Mouse (Mus musculus) heart, embryonic 15.5 days (tissue): ENCODE data around the gene Gfpt1. TPM values are rescaled to one million over a fixed set of nuclear protein-coding genes. Genes with fewer than 3 reads are reported as not detected.
A peak's percentile ranks its signal among the peaks of the same experiment; 100 is the strongest.

ENCODE experiments used
- ATAC-seq: fragments of 200-750 bp; cut with Nextera tagmentation; replicated peaks from 2 replicates; pipeline ENCODE4 v1.8.0; 2017; ENCODE audit warnings: low read depth, moderate TSS enrichment; ENCODE audit not compliant: insufficient number of reproducible peaks, insufficient read depth, low FRiP score
- H3K27ac ChIP-seq: fragments of 300-500 bp; sonication (generic); 2 replicates; pipeline ENCODE4 v1.5.1; 2015; ENCODE audit warnings: mild to moderate bottlenecking, inconsistent platforms
- H3K27me3 ChIP-seq: fragments of 300-500 bp; sonication (generic); 2 replicates; pipeline ENCODE4 v1.6.1; 2015; ENCODE audit warnings: inconsistent platforms
- H3K36me3 ChIP-seq: fragments of 300-500 bp; sonication (generic); 2 replicates; pipeline ENCODE4 v1.6.1; 2015; ENCODE audit warnings: mild to moderate bottlenecking, inconsistent platforms
- H3K4me1 ChIP-seq: fragments of 300-500 bp; sonication (generic); replicated peaks from 2 replicates; pipeline ENCODE4 v1.6.1; 2015; ENCODE audit warnings: inconsistent platforms
- H3K4me2 ChIP-seq: fragments of 300-500 bp; sonication (generic); 2 replicates; pipeline ENCODE4 v1.6.1; 2015; ENCODE audit warnings: inconsistent platforms, mild to moderate bottlenecking, moderate library complexity
- H3K4me3 ChIP-seq: fragments of 300-500 bp; sonication (generic); 2 replicates; pipeline ENCODE4 v1.5.1; 2015; ENCODE audit warnings: mild to moderate bottlenecking, inconsistent platforms
- H3K9ac ChIP-seq: fragments of 300-500 bp; sonication (generic); 2 replicates; pipeline ENCODE4 v1.6.1; 2015; ENCODE audit warnings: mild to moderate bottlenecking, inconsistent platforms
- H3K9me3 ChIP-seq: fragments of 300-500 bp; sonication (generic); replicated peaks from 2 replicates; pipeline ENCODE4 v1.6.1; 2016; ENCODE audit warnings: inconsistent platforms
- WGBS: fragments of 180-500 bp; shearing (Covaris S2); methylation state at CpG from one replicate; pipeline ENCODE4 v1.1.7; 2015; ENCODE audit warnings: mixed read lengths; 5-methylcytosine and 5-hydroxymethylcytosine counted together
- polyA plus RNA-seq: library from polyadenylated mRNA; unstranded; fragments of >200 nt; fragmentation: Nextera tagmentation; extraction: Ambion mirVana; gene quantifications from 2 replicates; pipeline ENCODE4 v1.2.1, GENCODE M21; 2015

Gene Gfpt1
- polyA plus RNA-seq, 1 experiment from 2014 or later: 8.6 TPM

DNA sequence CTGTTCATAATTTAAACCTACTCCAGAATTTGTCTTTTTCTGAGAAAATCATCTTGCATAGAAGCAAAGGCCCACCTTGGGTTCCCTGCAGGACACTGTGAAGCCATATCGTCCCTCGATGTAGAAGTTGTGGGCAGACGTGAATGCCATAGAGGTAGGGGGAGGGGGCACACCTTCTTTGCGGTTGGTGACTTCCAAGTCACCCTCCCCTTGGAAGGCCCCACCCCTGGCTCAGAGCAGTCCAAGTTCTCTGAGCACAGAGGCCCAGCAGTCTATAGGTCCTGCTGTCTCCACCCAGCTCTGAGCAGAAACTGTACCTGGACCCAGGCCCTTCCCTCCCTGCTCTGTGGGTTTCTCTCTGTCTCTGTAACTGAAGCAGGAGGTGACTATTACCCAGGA is 59.3 kb downstream of the Gfpt1 start:
- H3K4me3 ChIP-seq: no peak overlapping the region
- H3K9me3 ChIP-seq: no peaks in the 10 kb centered on the region
- WGBS: 20% methylated on average over 4 of the region's 4 CpGs
- H3K36me3 ChIP-seq: no peaks in the 10 kb centered on the region
- no peak for ATAC-seq
- H3K27ac ChIP-seq: peak overlapping the region; percentile 43
- H3K9ac ChIP-seq: no peak overlapping the region
- H3K27me3 ChIP-seq: no peaks in the 10 kb centered on the region
- no peak overlapping the region for H3K4me2 ChIP-seq
- H3K4me1 ChIP-seq: peaks cover 27% of the 10 kb centered on the region

DNA sequence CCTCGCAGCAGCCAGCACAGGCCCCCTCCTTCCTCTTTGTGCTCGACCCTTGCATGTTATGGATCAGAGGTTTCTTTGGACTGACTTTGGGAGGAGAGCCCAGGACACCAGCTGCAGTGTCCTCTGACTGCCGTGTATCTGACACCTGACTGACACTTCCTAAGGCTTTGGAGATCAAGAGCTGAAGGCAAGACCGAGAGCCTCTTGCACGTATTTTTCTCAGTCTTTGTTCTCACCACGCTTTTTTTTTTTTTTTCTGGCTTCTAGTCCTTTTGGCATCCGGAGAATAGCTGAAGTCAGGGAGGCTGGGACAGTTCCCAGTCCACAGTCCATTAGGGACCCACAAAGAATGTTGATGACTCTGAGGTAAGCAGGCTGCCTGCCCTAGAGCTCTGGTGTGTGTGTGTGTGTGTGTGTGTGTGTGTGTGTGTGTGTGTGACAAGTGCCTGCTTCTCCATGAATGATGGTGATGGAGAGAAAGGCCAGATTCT is 59.8 kb downstream of the Gfpt1 start:
- H3K9ac ChIP-seq: no peak overlapping the region
- 0 out of 2 replicates have a peak, but pooled peaks have one; percentile 41 for ATAC-seq
- peaks cover 27% of the 10 kb centered on the region for H3K4me1 ChIP-seq
- no peaks in the 10 kb centered on the region for H3K9me3 ChIP-seq
- no peaks in the 10 kb centered on the region for H3K36me3 ChIP-seq
- H3K4me3 ChIP-seq: no peak overlapping the region
- H3K27me3 ChIP-seq: no peaks in the 10 kb centered on the region
- WGBS: 24% methylated on average over 7 of the region's 7 CpGs
- H3K4me2 ChIP-seq: no peak overlapping the region
- H3K27ac ChIP-seq: peak overlapping the region; percentile 43

DNA sequence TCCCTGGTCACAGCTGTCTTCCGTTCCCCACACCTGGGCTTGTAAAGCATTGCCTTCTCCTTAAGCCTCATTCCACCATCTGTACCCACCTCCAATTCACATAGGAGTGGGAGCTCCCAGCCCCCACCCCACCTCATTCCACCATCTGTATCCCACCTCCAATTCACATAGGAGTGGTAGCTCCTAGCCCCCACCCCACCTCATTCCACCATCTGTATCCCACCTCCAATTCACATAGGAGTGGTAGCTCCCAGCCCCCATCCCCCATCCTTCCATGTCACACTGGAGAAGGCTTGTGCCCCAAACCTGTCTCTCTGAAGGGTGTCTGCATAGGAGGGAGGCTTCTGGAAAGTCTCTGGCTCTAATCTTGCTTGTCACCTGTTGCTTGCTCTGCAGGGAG is 60.7 kb downstream of the Gfpt1 start:
- Histone ChIP-seq H3K4me2 (no peak overlapping the region), H3K27me3 (no peaks in the 10 kb centered on the region), H3K9me3 (no peaks in the 10 kb centered on the region), H3K9ac (no peak overlapping the region), H3K4me3 (no peak overlapping the region), H3K36me3 (no peaks in the 10 kb centered on the region), H3K4me1 (peaks cover 27% of the 10 kb centered on the region), H3K27ac (no peak overlapping the region)
- 87% methylated on average over 1 of the region's 1 CpGs for WGBS
- no peak for ATAC-seq

DNA sequence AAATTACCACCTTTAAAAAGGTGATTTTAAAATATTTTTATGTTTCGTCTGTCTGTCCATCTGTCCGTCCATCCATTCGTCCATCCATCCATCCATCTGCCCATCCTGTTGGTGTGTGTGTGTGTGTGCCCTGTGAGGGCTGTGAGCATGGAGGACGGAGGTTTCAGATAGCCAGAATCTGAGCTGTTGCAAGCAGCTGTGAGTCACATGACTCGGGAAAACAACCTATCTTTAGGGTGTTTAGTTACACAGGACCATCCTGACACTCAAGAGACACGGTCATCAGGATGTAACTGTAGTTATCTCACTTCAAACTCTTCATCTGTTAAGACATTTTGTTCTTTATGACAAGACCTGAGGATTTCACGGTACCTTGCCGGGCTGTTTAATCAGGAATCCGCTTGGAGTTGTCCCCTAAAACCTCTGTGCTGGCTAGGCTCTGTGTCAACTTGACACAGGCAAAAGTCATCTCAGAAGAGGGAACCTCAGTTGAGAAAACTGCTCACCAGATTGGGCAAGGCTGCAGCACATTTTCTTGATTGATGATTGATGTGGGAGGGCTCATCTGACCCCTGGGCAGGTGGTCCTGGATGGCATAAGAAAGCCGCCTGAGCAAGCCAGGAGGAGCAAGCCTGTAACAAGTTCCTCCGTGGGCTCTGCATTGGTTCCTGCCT is 61.6 kb downstream of the Gfpt1 start, which contains the start of gene D6Ertd527e:
Gene D6Ertd527e, plus strand, starts transcription at position 624 of the 674 bp plus-strand sequence.
- 77% methylated on average over 11 of the region's 11 CpGs for WGBS
- H3K9ac ChIP-seq: no peak within 1 kb of the TSS
- no peaks in the 10 kb centered on the region for H3K36me3 ChIP-seq
- H3K4me2 ChIP-seq: no peak within 1 kb of the TSS
- no peak for ATAC-seq
- no peaks in the 10 kb centered on the region for H3K27me3 ChIP-seq
- H3K4me1 ChIP-seq: peaks cover 25% of the 10 kb centered on the region
- H3K27ac ChIP-seq: no peak within 1 kb of the TSS
- no peak within 1 kb of the TSS for H3K4me3 ChIP-seq
- no peaks in the 10 kb centered on the region for H3K9me3 ChIP-seq

DNA sequence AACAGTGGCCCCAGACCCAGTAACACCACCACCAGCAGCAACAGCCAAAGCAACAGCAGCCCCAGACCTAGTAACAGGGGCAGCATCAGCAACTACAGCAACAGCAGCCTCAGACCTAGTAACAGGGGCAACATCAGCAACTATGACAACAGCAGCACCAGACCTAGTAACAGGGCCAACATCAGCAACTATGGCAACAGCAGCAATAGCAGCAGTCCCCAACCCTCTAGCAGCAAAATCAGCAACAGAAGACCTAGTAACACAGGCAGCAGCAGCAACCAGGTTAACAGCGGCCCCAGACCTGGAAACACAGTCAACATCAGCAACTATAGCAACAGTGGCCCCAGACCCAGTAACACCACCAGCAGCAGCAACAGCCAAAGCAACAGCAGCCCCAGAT is 68.8 kb downstream of the Gfpt1 start:
- Histone ChIP-seq H3K4me1 (no peaks in the 10 kb centered on the region), H3K9ac (no peak overlapping the region), H3K27ac (no peak overlapping the region), H3K36me3 (no peaks in the 10 kb centered on the region), H3K27me3 (no peaks in the 10 kb centered on the region), H3K4me3 (no peak overlapping the region), H3K4me2 (no peak overlapping the region), H3K9me3 (no peaks in the 10 kb centered on the region)
- no peak for ATAC-seq
- 95% methylated on average over 1 of the region's 1 CpGs for WGBS

DNA sequence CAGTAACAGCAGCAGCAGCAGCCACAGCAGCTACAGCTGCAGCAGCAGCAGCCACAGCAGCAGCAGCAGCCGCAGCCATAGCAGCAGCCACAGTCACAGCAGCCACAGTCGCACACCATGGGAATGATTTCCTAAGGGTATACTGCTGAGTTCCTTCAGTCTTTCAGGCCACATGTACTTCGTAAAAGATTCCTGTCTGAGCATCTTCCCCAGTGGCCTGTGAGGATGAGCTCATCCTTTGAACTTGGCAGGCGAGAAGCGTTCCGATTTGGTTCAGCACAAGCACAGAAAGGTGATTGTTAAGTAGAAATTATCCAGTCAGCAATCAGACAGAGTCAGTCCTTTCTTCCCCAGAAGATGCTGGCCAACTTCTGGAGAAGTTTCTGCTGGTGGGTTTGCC is 69.5 kb downstream of the Gfpt1 start:
- H3K9ac ChIP-seq: no peak overlapping the region
- no peak overlapping the region for H3K4me2 ChIP-seq
- no peaks in the 10 kb centered on the region for H3K27me3 ChIP-seq
- H3K9me3 ChIP-seq: no peaks in the 10 kb centered on the region
- H3K36me3 ChIP-seq: no peaks in the 10 kb centered on the region
- WGBS: 65% methylated on average over 6 of the region's 6 CpGs
- no peak overlapping the region for H3K4me3 ChIP-seq
- H3K27ac ChIP-seq: peak overlapping the region; percentile 15; the same call in 1 of the 2 replicates
- no peaks in the 10 kb centered on the region for H3K4me1 ChIP-seq
- no peak for ATAC-seq

DNA sequence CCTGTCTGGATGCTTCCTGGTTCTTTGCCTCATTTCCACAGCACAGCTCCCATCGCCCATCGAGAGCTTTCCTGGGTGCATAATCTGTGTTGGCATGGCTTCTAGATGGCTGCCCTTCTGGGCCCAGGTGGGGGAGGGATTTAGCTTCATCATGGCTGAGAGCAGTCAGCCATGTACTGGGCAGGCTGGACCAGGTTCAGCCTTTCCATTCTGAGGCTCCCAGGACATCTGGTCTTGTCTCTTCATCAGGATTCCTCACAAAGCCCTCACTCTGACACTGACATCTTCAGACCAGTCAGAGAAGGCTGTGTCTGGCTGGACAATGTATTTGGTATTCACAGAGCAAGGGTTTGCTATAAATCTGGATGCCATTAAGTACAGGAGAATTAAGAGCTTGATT is 73.3 kb downstream of the Gfpt1 start:
- no peak for ATAC-seq
- no peak overlapping the region for H3K9ac ChIP-seq
- no peak overlapping the region for H3K4me2 ChIP-seq
- H3K4me3 ChIP-seq: no peak overlapping the region
- H3K36me3 ChIP-seq: no peaks in the 10 kb centered on the region
- H3K4me1 ChIP-seq: peaks cover 6% of the 10 kb centered on the region; the same call in 1 of the 2 replicates
- no peaks in the 10 kb centered on the region for H3K27me3 ChIP-seq
- WGBS: 69% methylated on average over 2 of the region's 2 CpGs
- no peak overlapping the region for H3K27ac ChIP-seq
- no peaks in the 10 kb centered on the region for H3K9me3 ChIP-seq

DNA sequence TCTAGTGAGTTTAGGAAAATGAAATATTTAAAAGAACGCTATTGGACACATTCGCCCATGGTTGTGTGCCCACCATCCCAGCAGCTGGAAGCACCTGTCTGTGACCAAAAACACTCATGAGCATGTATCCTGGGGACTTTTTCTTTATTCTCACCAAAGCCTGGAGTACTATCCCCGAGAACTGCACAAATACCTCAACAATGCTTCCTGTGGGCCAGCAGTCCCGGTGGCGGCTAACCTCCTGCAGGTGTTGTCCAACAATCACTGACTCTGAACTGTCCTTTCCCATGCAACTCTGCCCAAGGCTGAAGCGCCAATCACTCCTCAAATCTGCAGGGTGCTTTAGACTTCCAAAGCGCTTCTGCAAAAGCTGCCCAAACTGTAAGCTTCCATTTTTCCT is 74.0 kb downstream of the Gfpt1 start:
- H3K4me3 ChIP-seq: no peak overlapping the region
- peaks cover 6% of the 10 kb centered on the region; the same call in 1 of the 2 replicates for H3K4me1 ChIP-seq
- no peak overlapping the region for H3K4me2 ChIP-seq
- H3K9me3 ChIP-seq: no peaks in the 10 kb centered on the region
- H3K9ac ChIP-seq: no peak overlapping the region
- H3K27ac ChIP-seq: no peak overlapping the region
- H3K27me3 ChIP-seq: no peaks in the 10 kb centered on the region
- ATAC-seq: no peak
- WGBS: 83% methylated on average over 7 of the region's 7 CpGs
- no peaks in the 10 kb centered on the region for H3K36me3 ChIP-seq

DNA sequence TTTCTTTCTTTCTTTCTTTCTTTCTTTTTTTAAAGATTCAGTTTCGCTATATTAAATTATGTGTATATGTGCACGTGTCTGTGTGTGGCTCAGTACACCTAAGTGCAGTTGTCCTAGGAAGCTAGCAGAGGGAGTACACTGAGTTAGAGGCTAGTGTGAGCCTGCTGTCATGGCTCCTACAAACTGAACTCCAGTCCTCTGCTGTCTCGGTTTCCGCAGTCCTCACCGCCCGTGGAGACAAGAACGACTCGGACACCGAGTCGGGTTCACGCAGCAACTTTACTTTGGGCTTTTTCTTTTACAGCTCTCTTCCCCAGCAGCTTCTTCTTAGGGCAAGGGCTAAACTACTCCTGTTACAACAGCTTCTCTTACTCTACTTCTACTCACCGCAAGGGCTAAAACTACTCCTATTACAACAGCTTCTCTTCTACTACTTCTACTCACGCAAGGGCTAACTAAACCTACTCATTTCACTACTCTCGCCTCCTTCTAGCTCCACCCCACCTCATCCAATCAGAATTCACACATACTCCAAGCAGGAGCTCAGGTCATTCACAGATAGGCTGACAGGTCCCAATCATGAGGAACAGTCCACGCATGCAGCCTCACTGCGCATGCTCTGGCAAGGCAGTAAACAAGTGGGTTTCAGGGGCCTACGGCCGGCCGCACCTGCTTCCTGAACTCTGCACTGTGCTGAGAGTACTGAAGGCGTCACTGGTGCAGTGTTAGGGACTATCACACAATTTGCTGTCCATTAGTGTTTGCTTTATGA is 76.6 kb downstream of the Gfpt1 start:
- ATAC-seq: no peak
- no peaks in the 10 kb centered on the region for H3K9me3 ChIP-seq
- no peak overlapping the region for H3K9ac ChIP-seq
- peaks cover 6% of the 10 kb centered on the region; the same call in 1 of the 2 replicates for H3K4me1 ChIP-seq
- H3K4me2 ChIP-seq: no peak overlapping the region
- H3K27ac ChIP-seq: no peak overlapping the region
- no peak overlapping the region for H3K4me3 ChIP-seq
- no peaks in the 10 kb centered on the region for H3K36me3 ChIP-seq
- H3K27me3 ChIP-seq: no peaks in the 10 kb centered on the region
- WGBS: 81% methylated on average over 20 of the region's 20 CpGs

DNA sequence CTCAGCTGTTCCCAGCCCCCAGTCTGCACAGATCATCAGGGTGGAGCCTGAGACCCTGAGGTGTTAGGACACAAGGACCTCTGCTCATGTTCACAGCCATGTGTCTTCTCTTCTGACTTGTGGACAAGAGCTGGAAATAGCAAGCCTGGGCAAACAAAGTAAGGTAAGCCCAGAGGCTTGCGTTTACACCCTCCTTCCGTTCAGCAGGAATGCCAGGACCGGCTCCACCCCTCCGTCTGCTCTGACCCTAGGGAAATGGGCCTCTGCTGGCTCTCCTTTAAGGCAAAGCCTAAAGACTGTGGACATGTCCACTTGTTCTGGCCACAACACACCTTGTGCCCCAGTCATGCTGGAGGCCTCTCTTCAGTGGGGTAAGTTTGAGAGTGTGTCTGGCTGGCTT is 77.3 kb downstream of the Gfpt1 start:
- no peaks in the 10 kb centered on the region for H3K36me3 ChIP-seq
- H3K4me3 ChIP-seq: no peak overlapping the region
- no peak overlapping the region for H3K9ac ChIP-seq
- H3K4me2 ChIP-seq: no peak overlapping the region
- peaks cover 6% of the 10 kb centered on the region; the same call in 1 of the 2 replicates for H3K4me1 ChIP-seq
- H3K27ac ChIP-seq: no peak overlapping the region
- H3K9me3 ChIP-seq: no peaks in the 10 kb centered on the region
- WGBS: 51% methylated on average over 4 of the region's 4 CpGs
- ATAC-seq: no peak
- no peaks in the 10 kb centered on the region for H3K27me3 ChIP-seq

DNA sequence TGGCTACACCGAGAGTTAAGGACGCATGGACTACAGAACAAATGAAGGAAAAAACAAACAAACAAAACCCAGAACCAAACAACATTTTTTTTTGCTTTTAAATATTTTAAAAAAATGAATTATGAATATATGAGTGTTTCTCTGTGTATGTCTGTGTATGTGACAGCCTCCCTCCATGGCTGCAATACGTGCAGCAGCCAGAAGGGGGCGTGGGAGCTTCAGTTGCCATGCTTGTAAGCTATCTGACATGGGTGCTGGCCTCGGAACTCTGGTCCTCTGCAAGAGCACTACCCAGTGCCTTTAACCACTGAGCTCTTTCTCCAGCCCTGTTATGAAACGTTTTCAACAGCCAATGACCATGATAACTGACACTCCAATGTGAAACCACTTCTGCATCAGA is 78.0 kb downstream of the Gfpt1 start:
- Histone ChIP-seq H3K9ac (no peak overlapping the region), H3K27me3 (no peaks in the 10 kb centered on the region), H3K4me1 (peaks cover 6% of the 10 kb centered on the region; the same call in 1 of the 2 replicates), H3K4me2 (no peak overlapping the region), H3K4me3 (no peak overlapping the region), H3K27ac (no peak overlapping the region), H3K36me3 (no peaks in the 10 kb centered on the region), H3K9me3 (no peaks in the 10 kb centered on the region)
- WGBS: 85% methylated on average over 6 of the region's 6 CpGs
- ATAC-seq: no peak
